Mouse (Mus musculus) heart, adult 2 months (tissue): Measurements from ENCODE around the gene Ell2. TPM values are rescaled to one million over a fixed set of nuclear protein-coding genes. Genes with fewer than 3 reads are reported as not detected.
A peak's percentile ranks its signal among the peaks of the same experiment; 100 is the strongest.

Experiments
- DNase-seq, 2 experiments: peaks; one replicate each; pipeline ENCODE4 v3.0.0; 2021
- H3K27ac ChIP-seq: fragments of 200-600 bp; 2 replicates; pipeline ENCODE4 v1.8.1; 2022
- H3K27me3 ChIP-seq: fragments of 200-500 bp; 2 replicates; pipeline ENCODE4 v1.6.1; 2012; ENCODE audit warnings: mild to moderate bottlenecking, low read length, inconsistent platforms, mixed read lengths; ENCODE audit not compliant: control insufficient read depth, insufficient read depth
- H3K36me3 ChIP-seq: fragments of 200-500 bp; 2 replicates; pipeline ENCODE4 v1.6.1; 2012; ENCODE audit warnings: low read length, inconsistent platforms; ENCODE audit not compliant: control insufficient read depth, insufficient read depth
- H3K4me1 ChIP-seq: fragments of 200-500 bp; 2 replicates; pipeline ENCODE4 v1.6.1; 2011; ENCODE audit warnings: low read length; ENCODE audit not compliant: control insufficient read depth, insufficient read depth
- H3K4me3 ChIP-seq: fragments of 200-600 bp; 2 replicates; pipeline ENCODE4 v1.8.1; 2022
- H3K79me2 ChIP-seq: fragments of 200-500 bp; replicated peaks from 2 replicates; pipeline ENCODE4 v1.6.1; 2012; ENCODE audit warnings: mild to moderate bottlenecking, inconsistent platforms, low read length, moderate library complexity, mixed read lengths; ENCODE audit not compliant: control insufficient read depth, insufficient read depth
- H3K9ac ChIP-seq: fragments of 200-500 bp; 2 replicates; pipeline ENCODE4 v1.6.1; 2012; ENCODE audit warnings: low read depth, mild to moderate bottlenecking, control low read depth, inconsistent platforms, low read length, mixed read lengths
- CTCF ChIP-seq: fragments of 200-600 bp; IDR thresholded peaks from 2 replicates; pipeline ENCODE4 v1.8.1; 2022; ENCODE audit warnings: antibody characterized with exemption, mild to moderate bottlenecking, moderate library complexity
- EP300 ChIP-seq: fragments of 200-500 bp; IDR thresholded peaks from 2 replicates; pipeline ENCODE4 v1.6.1; 2011; ENCODE audit warnings: low read depth, low read length, control low read depth; ENCODE audit not compliant: insufficient read depth
- POLR2A ChIP-seq: fragments of 200-500 bp; IDR thresholded peaks from 2 replicates; pipeline ENCODE4 v1.6.1; 2011; ENCODE audit warnings: mild to moderate bottlenecking, low read depth, low read length, control low read depth; ENCODE audit not compliant: insufficient read depth
- WGBS: fragments of 180-500 bp; shearing (Covaris S2); methylation state at CpG from one replicate; pipeline ENCODE4 v1.1.7; 2018; 5-methylcytosine and 5-hydroxymethylcytosine counted together
- intact Hi-C: fragments of 180-260 bp; cut with DNase I; formaldehyde crosslinking; loops from one replicate; pipeline ENCODE4 v1.15.1; 2025
- polyA plus RNA-seq: library from polyadenylated mRNA; depleted of rRNA; stranded (reverse); fragments of >200 nt; gene quantifications from 2 replicates; pipeline ENCODE4 v1.2.3, GENCODE M21; 2012
- total RNA-seq, 2 experiments: library from RNA; stranded (reverse); gene quantifications; 2 replicates each; pipeline ENCODE4 v1.2.3; 2021

Ell2 gene
- total and polyA plus RNA-seq, 3 experiments: 3.4 to 30.0 (median 26.0) TPM

GRCm38 (mm10) chr13:75766967-75767366 lies 60.4 kb downstream of the Ell2 start:
- no peaks in the 10 kb centered on the region for H3K27me3 ChIP-seq
- no peaks in the 10 kb centered on the region for H3K79me2 ChIP-seq
- TF ChIP-seq POLR2A (no peak), EP300 (no peak), CTCF (no peak)
- H3K9ac ChIP-seq: no peak overlapping the region
- no peak for DNase-seq
- H3K4me1 ChIP-seq: no peaks in the 10 kb centered on the region
- H3K36me3 ChIP-seq: peaks cover 6% of the 10 kb centered on the region
- 84% methylated on average over 2 of the region's 2 CpGs for WGBS
- intact Hi-C loops: no loop called here
- no peak overlapping the region for H3K4me3 ChIP-seq
- no peak overlapping the region for H3K27ac ChIP-seq

DNA sequence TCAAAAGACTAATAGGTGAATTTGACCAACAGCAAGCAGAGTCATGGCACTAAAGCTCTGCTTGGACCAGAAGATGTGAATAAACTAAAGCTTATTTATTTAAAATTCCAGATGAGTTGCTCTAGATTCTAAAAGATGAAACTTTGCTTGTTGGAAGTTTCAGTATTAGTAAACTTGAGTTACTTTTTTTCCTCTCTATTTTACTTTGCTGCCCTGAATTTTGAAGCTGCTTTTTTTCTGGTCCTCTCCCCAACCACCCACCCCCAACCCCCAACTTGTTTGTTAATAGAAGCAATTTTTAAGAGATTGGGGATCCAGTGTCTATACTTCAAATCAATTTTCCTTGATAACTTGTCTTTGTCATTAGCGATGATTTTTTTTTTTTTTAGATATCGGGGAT lies 64.2 kb downstream of the Ell2 start:
- DNase-seq: no peak
- H3K4me1 ChIP-seq: no peaks in the 10 kb centered on the region
- no peaks in the 10 kb centered on the region for H3K79me2 ChIP-seq
- TF ChIP-seq CTCF: no peak
- no peak for TF ChIP-seq EP300
- TF ChIP-seq POLR2A: no peak
- no peak overlapping the region for H3K27ac ChIP-seq
- H3K4me3 ChIP-seq: no peak overlapping the region
- H3K9ac ChIP-seq: no peak overlapping the region
- H3K27me3 ChIP-seq: no peaks in the 10 kb centered on the region
- peaks cover 2% of the 10 kb centered on the region for H3K36me3 ChIP-seq
- 93% methylated on average over 2 of the region's 2 CpGs for WGBS
- intact Hi-C loops: no loop called here

- 80% methylated on average over 4 of the region's 4 CpGs for WGBS
- H3K36me3 ChIP-seq: peaks cover 2% of the 10 kb centered on the region
- intact Hi-C loops: no loop called here
- no peak overlapping the region for H3K4me3 ChIP-seq
- H3K79me2 ChIP-seq: no peaks in the 10 kb centered on the region
- no peak overlapping the region for H3K9ac ChIP-seq
- no peak overlapping the region for H3K27ac ChIP-seq
- no peak for DNase-seq
- no peaks in the 10 kb centered on the region for H3K4me1 ChIP-seq
- no peak for TF ChIP-seq POLR2A
- TF ChIP-seq CTCF: no peak
- TF ChIP-seq EP300: no peak
- H3K27me3 ChIP-seq: no peaks in the 10 kb centered on the region
These were observed 64.8 kb downstream of the Ell2 start for GRCm38 (mm10) chr13:75771404-75771803.

DNA sequence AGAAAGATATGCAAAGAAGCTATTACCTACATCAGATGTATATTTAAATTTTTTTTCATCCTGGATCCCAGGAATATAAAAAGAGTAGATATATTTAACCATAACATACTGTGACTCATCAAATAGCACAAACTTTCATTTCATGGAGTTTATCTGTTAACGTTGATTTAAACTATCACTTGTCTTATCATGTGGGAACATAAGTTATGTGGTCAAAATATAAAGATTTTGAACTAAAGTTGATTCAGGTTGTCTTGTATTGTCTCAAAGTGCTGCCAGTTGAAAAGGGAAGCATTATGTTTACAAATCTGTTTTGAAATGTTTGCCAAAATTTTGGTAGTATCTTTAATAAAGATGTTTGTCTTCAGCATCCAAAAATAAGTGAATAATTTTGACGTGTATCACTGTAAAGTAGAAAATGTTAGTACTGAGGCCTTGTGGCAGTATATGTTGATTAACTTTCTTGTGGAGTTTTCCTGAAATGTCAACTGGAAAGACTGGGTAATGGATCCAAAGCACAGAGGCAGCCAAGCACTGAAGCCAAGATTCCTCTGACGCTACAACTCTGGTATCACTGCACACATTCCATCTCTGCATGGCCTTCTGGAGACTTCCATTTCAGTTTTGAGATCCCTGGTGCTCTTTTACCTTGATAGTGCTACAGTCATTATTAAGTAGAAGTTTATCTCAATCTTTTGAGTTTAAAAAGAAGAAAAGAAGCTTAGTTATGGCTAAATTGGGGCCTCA lies 65.6 kb downstream of the Ell2 start:
- WGBS: 63% methylated on average over 3 of the region's 3 CpGs
- TF ChIP-seq POLR2A (no peak), CTCF (no peak), EP300 (no peak)
- no peak for DNase-seq
- Histone ChIP-seq H3K27me3 (no peaks in the 10 kb centered on the region), H3K4me3 (no peak overlapping the region), H3K9ac (no peak overlapping the region), H3K79me2 (no peaks in the 10 kb centered on the region), H3K4me1 (no peaks in the 10 kb centered on the region; the same call in 1 of the 2 replicates), H3K27ac (peak overlapping the region; percentile 11), H3K36me3 (peaks cover 2% of the 10 kb centered on the region)
- intact Hi-C loops: no loop called here

- peaks cover 2% of the 10 kb centered on the region for H3K36me3 ChIP-seq
- H3K27ac ChIP-seq: no peak overlapping the region
- H3K9ac ChIP-seq: no peak overlapping the region
- no peaks in the 10 kb centered on the region for H3K79me2 ChIP-seq
- DNase-seq: no peak
- intact Hi-C loops: no loop called here
- no peaks in the 10 kb centered on the region; the same call in 1 of the 2 replicates for H3K4me1 ChIP-seq
- H3K27me3 ChIP-seq: no peaks in the 10 kb centered on the region
- no peak for TF ChIP-seq CTCF
- TF ChIP-seq POLR2A: no peak
- TF ChIP-seq EP300: no peak
- no peak overlapping the region for H3K4me3 ChIP-seq
These were observed 69.4 kb downstream of the Ell2 start for GRCm38 (mm10) chr13:75775961-75776360.

- intact Hi-C loops: no loop called here
- Histone ChIP-seq H3K27ac (no peak overlapping the region), H3K4me3 (no peak overlapping the region), H3K27me3 (no peaks in the 10 kb centered on the region), H3K9ac (no peak overlapping the region), H3K4me1 (no peaks in the 10 kb centered on the region; the same call in 1 of the 2 replicates), H3K36me3 (peaks cover 2% of the 10 kb centered on the region), H3K79me2 (no peaks in the 10 kb centered on the region)
- no peak for DNase-seq
- TF ChIP-seq CTCF (no peak), EP300 (no peak), POLR2A (no peak)
- WGBS: 8% methylated on average over 1 of the region's 1 CpGs
These were observed 70.1 kb downstream of the Ell2 start for GRCm38 (mm10) chr13:75776692-75777091.
